Mouse (Mus musculus) erythroblast, embryonic 14.5 days (primary cell): ENCODE measurements around the gene Becn1.

ENCODE experiments used
- GATA1 ChIP-seq: IDR thresholded peaks from 2 replicates; pipeline ENCODE4 v1.6.1; 2012; ENCODE audit warnings: low read length, inconsistent platforms, mixed read lengths
- TAL1 ChIP-seq: IDR thresholded peaks from 3 replicates; pipeline ENCODE4 v1.6.1; 2012; ENCODE audit warnings: low read length, inconsistent platforms, mixed read lengths

DNA sequence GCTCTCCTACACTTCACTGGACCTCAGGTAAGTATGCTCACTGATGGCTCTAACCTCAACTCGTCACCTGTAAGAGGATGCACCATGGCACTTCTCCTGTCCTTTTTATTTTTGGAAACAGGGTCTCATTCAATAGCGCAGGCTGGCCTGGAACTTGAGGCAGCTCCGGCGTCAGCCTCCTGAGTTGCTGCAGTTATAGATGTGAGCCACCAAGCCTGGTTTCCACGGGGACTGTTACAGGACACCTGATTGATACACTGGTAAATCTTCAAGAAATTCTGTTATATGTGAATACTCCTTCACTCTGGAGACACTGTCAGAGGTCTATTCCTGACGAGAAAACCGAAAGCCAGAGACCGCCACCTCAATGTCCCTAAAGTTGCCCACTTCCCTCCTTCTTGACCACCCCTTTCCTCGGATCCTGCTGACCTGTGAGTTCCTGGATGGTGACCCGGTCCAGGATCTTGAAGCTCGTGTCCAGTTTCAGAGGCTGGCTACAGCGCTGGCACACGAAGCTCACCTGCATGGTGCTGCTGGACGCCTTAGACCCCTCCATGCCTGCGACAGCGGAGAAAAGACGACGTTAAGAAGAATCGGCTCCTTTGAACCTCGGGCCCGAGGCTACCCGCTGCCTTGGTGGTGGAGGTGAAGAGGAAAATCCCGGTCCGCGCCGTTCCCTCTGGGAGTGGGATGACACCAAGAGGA, 635 bp downstream of the Becn1 start:
- TF ChIP-seq TAL1 (no peak), GATA1 (no peak)
